Mouse (Mus musculus): ENCODE measurements around the gene Psmc3ip.

Gene Psmc3ip

DNA sequence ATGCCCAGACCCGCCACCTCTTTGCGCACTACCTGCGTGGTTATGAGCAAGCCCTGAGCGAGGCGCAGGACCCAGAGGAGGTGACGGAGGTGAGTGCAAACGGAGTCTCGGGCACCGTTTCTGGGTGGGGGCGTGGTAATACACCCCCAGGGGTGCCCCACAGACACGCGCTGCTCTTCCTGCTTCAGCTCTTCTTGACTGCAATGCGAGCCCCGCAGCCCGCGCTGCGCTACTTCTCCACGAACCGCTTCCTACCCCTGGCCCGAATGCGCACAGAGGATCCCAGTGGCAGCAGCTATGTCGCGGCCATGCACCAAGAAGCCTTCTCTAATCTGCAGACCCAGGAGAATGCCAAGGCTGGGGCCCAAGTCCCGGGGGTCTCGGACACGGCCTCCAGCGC lies 15.5 kb downstream of the Psmc3ip start:
- no peak for DNase-seq (ENCODE audit: low spot score)

DNA sequence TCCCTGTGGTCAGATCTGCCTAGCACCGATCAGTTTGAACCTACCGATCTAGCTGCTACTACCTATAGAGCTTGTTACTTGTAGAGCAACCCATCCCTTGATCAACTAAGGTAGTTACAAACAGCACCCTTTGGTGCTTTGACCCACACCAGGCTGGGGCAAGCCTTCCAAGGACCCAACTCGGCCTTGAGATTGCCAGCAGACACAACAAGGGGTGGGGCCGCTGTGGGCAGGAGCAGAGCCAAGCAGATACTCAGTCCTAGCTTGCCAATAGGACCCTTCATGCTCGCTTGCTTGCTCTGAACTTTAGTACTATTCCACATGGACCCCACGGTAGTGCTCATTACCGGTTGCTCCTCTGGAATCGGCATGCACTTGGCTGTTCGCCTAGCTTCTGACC lies 17.1 kb downstream of the Psmc3ip start, which contains the start of gene Hsd17b1:
Gene Hsd17b1, plus strand, starts transcription at position 291 of the 400 bp plus-strand sequence.
- DNase-seq (ENCODE audit: low spot score): no peak

DNA sequence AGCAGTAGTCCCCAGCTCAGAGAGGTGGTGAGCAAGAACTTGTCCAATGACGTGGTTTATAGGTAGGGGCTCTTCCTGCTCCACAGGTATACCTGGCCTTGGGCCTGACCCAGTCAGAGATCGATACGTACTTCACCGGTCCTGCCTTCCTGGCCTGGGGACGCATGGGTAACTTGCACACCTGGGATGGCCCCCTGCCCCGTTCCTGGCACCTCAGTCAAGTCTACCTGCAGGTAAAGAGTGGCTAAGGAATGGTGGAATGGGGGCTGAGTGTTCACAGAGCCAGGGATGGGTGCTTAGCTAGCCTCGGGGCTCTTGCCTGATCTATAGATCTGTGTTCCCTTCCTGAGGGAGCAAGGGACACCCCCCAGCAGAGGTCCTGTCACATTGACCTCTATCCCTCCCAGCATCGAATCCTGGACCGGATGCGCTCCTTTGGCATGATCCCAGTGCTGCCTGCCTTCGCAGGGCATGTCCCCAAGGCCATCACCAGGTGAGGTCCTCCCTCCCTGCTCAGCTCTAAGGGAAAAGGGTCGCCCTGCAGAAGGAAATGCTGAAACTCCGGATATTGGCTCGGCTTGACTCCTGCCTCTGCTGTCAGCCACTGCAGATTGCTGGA lies 23.3 kb downstream of the Psmc3ip start:
- DNase-seq (ENCODE audit: low spot score): no peak

DNA sequence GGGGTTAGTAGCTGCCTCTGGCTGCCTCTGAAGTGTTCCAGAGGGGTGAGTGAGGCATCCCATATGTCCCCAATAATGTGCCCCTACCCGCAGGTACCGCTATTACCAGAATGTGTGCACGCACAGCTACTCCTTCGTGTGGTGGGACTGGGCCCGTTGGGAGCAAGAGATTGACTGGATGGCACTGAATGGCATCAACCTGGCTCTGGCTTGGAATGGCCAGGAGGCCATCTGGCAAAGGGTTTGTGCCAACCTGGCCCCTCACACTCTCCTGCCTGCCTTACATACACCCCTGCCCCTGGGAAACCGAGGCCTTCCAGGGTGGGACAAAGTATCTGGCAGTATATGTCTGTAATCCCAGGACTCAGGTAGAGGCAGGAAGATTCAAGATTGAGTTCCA lies 24.2 kb downstream of the Psmc3ip start:
- no peak for DNase-seq (ENCODE audit: low spot score)

DNA sequence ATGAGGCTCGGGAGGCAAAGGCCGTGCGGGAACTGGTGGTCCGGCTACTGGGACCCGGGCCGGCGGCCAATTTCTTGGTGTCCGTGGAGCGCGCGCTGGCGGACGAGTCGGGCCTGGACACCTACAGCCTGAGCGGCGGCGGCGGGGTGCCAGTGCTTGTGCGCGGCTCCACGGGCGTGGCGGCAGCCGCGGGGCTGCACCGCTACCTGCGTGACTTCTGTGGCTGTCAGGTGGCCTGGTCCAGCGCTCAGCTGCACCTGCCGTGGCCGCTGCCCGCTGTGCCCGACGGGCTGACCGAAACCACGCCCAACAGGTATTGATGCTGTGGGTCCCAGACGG lies 25.1 kb downstream of the Psmc3ip start:
- DNase-seq (ENCODE audit: low spot score): no peak

DNA sequence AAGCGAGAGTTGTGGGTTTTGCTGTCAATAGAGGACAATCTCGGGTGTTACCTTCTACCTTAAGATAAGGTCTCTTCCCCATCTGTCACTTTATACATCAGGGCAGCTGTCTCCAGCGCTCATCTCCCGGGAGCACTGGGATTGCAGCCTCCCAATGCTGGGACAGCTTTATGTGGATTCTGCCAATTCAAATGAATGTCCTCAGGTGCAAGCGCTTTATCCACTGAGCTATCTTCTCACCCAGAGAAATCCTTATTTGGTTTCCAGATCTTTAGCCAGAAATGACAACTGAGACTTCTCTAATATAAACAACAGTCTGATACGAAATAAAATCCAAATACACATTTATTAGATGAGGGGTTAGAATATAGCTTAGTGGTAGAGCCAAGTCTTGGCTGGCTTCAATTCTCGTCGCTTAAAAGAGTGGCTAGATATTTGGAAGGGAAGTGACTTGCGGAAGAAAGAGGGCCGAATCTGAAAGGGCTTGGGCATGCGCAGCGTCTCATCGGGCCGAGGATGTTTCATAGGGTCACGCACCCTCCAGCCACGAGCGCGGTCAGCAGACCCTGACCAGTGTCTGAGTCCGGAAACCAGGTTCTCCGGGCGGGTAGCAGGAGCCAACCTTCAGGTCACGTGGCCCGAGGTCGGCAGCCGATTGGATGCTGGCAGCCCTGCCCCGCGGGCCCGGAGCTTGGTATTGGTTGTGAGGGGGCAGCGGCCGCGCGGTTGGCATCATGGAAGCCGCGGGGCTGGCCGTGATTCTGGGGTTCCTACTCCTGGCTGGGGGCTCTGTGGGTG lies 25.6 kb downstream of the Psmc3ip start, which contains the start of gene Naglu:
Gene Naglu, plus strand, starts transcription at position 622 of the 798 bp plus-strand sequence.
- DNase-seq (ENCODE audit: low spot score): peak; percentile 97

DNA sequence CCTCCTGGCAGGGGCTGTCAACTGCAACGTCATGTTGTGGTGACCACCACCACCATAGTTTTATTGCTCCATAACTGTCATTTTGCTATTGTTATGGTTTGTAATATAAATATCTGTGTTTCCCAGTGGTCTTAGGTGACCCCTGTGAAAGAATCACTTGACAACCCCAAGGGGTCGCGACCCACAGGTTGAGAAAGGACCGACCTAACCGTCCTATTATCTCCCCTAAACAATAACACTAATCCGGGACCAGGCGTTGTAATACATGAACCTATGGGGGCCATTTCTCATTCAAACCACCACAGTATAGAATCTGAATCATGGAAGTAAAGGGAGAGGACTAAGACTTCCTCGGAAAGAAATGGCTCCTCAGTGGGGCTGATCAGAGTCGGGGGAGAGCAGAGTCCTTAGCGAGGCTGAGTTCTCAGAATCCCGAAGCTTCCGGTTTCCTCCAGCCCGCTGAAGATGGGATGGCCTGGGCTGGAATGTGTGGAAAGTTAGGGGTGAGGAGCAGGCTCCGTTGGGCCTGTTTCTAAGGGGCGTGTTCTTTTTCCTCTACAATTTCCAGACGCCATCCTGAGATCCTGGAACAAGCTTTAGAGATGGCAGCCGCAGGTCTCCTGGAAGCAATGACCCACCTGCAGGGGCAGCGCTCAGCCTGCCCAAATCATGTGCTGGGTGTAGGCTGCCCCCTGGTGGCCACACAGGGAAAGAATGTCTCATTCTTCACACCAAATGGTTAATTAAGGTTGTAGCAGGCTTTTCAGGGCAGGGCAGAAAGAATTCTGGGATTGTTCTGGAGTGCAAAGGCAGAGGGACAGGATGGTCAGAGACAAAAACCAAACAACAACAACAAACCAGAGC lies 28.5 kb downstream of the Psmc3ip start:
- peak; percentile 85 for DNase-seq (ENCODE audit: low spot score)

DNA sequence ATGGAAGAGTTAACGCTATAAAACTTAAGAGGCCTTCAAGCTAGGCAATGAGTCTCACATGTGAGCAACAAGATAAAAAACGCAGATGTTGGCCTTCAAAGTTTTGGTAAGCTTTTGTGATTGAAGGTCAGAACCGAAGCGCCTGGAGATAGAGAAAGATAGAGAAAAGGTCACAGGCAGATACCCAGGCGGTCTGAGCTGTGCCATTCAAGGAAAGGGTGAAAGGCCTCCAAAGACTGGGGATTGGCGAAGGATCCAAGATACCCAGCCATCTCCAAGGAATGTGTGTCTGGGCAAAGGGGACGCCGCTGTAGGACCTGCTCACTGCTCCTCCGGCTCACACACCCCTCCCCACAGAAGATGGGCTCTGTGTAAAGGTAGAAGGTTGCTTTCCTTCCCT lies 30.2 kb downstream of the Psmc3ip start:
- no peak for DNase-seq (ENCODE audit: low spot score)

DNA sequence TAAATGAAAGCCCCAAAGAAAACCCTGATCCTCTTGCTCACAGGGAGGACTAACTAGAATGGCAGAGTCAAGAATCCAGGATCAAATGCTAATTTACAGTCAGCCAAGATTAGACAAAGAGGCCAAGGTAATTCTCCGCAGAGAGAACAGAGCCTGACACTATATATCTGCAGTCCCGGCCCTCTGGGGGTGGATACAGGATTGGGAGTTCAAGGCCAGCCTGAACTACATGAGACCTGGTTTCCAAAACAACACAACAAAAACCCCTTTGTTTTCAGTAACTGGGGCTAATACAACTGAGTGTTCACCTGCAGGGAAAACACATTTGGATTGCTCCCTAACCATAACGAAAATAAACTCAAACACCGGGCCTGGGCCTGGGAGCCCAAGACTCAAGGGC lies 30.8 kb downstream of the Psmc3ip start:
- DNase-seq (ENCODE audit: low spot score): no peak

DNA sequence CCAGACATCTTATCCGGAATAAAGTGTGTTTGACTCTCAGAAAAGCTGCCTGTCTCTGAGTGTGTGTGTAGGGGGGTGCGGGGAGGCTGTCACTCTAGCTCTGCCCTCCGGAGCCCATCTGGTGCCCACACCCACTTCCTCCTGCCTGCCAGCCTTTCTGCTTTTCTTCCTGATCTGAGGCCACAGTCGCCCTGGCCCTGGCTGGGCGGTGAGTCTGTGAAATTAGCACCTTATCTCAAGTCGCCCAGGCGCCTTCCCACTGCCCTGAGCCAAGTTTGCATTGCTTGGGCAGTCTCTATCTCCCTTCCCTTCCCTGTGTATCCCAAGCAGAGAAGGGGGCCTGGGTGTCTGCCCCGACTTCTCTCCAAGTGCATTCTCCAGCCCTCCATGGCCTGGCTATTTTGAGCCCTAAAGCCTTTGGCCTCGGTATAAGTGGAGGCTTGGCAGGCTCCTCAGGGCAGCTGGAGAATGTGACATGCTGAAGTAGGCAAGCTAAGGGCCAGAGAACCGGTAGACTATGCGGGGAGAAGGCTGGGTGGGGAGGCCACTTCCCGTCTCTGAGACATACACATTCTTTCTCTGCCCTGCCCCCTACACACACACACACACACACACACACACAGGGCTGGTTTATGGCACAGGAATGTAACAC lies 31.4 kb downstream of the Psmc3ip start:
- DNase-seq (ENCODE audit: low spot score): peak; percentile 75

DNA sequence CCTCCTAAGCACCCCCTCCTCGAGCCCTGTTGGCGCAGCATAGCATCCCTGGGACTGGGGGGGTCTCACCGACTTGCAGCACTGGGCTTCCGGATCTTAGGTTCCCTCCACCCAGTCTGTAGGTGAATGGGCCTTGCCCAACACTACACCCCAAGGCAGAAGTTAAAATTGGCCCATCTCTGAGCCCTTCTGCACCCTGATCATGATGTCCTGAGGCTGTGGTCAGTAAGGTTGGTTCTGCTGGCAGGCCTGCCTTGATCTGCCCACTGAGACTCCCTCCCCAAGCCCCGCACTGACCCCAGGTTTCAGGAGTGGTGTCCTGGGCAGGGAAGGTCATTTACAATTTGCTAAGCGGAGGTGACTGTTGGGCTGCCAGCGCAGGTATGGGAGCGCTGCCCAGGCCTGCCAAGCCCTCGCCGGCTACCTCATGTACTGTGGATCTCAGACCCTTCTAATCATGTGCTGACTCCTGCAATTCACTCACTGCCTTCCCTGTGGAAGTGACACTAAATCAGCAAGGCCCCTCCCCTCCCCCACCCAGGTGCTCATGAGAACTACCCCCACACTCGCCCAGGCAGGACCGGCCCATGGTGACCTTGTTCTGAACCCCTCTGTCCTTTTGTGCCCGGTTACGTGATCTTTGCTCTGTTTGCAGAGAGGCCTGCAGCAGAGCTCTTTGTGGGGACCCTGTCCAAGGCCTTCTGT lies 32.1 kb downstream of the Psmc3ip start:
- DNase-seq (ENCODE audit: low spot score): no peak

DNA sequence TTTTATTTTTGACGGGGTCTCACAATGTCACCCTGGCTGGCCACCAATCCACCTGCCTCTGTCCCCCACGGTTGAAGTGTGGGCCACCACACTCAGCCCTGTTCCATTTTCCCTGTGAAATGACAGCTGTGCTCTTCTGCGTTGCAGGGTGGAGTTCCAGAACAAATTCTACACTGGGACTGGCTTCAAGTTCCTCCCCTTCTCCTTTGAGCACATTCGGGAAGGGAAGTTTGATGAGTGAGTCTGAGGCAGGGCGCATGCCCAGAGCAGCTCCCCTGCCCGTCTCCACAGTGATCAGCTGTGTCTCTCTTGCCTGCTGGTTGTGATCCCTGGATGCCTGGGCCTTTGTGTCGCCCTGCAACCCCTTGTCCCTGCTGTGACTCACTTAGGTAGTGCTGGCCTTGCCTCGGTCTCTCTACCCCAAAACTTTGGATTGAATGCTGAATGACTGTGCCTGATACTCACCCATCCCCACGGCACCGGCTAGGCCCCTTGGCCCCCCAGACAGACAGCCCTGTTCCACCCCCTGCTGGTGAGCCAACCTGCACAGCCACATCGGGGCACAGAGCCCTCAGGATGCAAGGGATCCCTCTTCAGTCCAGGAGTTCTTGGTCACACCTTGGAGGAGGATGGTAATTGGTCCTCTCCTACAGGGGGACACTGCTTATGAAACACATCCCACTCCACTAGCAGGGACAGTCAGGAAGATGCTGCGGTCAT lies 32.9 kb downstream of the Psmc3ip start:
- DNase-seq (ENCODE audit: low spot score): peak; percentile 61

DNA sequence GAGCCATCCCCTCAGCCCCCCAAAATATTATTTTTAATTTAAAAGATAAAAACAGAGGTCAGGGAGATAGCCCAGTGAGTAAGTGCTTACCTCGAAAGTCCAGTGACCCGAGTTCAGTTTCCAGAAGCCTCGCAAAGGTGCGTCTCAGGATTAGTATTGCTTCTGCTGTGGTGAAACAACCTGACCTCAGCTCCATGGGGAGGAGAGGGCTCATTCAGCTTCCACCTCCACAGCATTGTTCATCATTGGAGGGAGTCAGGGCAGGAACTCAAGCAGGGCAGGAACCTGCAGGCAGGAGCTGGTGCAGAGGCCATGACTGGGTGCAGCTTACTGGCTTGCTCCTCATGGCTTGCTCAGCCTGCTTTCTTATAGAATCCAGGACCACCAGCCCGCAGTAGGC lies 34.2 kb downstream of the Psmc3ip start:
- no peak for DNase-seq (ENCODE audit: low spot score)

DNA sequence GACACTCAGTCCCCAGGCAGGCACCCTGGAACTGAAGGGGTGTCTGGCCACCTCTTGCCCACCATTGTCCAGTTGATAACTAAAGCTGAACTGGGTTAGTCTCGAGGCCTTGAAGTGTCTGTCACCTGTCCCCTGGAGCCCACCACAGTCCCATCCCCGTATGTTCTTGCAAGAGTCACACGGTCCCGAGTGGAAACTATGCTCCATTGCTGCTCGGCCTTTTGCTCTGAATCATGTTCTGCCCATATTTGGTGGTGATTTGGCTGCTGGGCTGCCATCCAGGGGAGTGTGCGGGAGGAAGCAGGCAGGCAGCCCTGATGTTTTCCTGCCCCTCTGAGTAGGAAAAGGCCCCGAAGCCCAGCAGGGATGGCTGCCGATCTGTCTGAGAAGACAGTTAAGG lies 35.1 kb downstream of the Psmc3ip start:
- peak; percentile 64 for DNase-seq (ENCODE audit: low spot score)

DNA sequence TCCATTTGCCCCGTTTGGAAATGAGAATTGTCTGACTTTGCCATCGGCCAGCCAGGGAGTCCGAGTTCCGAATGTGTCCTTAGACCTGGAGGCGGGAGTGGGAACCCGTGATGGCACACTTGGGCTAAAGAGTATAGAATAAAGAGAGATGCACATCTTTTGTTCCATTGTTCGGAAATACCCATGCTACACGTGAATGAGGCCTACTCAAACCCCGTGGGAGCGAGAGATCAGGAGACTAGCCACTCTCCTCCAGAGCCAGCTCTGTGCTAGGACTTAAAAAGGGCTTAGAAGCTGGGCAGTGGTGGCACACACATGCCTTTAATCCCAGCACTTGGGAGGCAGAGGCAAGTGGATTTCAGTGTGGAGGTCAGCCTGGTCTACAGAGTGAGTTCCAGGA lies 35.8 kb downstream of the Psmc3ip start:
- no peak for DNase-seq (ENCODE audit: low spot score)

DNA sequence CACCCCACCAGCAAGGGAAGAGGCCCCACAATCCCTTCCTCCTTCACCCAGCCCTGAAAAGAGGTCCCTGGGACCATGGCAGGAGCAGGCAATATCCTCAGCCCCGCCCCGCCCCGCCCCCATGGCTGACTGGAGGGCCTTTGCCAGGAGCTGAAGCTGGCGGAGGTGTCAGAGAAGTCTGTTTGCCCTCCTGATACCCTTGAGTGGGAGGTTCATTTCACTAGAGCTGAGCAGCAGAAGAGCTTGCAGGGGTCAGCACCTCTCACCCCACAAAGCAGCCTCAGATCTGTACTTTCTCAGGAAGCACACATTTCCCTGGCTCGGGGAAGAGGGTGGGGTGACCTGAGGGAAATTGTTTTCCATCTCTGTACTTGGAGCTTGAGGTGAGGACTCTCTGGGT lies 36.5 kb downstream of the Psmc3ip start:
- DNase-seq (ENCODE audit: low spot score): no peak

DNA sequence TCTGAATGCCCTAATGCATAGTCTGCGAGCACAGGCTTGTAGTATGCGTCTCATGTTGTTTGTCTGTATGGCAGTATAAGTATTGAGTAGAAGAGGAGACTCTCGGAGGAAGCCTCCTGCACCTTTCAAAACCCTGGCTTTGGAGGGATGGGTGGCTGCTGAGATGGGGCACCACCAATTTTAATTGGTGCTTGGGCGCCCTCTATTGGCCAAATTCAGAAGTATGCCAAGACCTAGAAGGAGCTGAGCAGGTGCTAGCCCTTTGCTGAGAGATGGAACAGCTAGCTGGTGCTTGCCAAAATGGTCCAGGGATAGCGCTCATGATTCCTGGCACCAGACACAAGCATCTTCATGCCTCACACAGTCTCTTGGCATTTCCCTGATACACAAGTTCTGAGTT lies 37.4 kb downstream of the Psmc3ip start:
- DNase-seq (ENCODE audit: low spot score): peak; percentile 87

DNA sequence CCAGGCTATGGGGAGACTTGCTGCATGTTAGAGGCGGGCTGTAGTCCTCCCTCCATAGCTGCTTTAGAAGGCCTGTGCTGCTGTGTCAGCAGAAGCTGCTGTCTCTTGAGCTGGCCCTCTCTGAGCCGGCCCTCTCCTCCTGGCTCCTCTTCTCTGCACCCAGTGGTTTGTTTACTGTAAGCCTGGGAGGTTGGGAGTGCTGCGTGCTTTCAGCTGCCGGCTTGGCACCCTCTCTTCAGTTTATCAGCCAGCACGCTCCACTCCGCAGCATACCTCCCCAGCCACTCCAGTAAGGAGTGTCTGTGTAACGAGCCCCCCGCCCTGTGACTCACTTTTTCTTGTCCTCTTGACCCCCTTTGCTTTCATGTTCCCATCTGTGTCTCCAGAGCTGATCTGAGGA lies 38.4 kb downstream of the Psmc3ip start:
- no peak for DNase-seq (ENCODE audit: low spot score)

DNA sequence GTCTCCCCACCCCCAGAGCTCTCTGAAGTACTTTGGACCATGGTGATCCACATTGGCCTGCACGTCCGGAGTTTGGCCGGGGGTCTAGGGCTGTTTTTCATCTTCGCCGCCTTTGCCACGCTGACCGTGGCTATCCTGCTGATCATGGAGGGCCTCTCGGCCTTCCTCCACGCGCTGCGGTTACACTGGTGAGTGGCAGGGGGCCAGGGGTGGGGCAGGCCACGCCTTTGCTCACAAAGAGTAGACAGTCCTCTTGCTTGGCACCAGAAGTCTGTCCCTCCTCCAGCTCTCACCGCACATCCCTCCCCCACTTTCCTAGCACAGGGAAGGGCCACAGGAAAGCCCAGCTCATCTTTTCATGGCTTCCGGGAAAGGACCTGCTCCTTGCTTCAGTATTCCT lies 39.8 kb downstream of the Psmc3ip start:
- DNase-seq (ENCODE audit: low spot score): no peak

DNA sequence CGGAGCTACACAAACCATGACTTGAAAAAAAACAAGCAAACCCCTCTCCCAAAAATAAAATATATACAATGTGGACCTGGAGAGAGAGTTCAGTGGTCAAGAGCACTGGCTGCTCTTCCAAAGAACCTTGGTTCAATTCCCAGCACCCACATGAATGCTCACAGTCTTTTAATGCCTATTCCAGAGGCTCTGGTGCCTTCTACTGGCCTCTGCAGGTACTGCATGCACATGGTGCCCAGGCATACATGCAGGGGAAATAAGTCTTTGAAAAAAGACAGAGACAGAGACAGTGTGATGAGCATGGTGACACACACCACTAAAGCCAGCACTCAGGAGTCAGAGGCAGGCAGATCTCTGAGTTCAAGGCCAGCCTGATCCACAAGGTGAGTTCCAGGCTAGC lies 41.3 kb downstream of the Psmc3ip start:
- DNase-seq (ENCODE audit: low spot score): no peak

Data from layer of hippocampus, adult 11-12 months (tissue).